8 mouse cellular contexts compared by ENCODE assay signal in the genomic region with DNA sequence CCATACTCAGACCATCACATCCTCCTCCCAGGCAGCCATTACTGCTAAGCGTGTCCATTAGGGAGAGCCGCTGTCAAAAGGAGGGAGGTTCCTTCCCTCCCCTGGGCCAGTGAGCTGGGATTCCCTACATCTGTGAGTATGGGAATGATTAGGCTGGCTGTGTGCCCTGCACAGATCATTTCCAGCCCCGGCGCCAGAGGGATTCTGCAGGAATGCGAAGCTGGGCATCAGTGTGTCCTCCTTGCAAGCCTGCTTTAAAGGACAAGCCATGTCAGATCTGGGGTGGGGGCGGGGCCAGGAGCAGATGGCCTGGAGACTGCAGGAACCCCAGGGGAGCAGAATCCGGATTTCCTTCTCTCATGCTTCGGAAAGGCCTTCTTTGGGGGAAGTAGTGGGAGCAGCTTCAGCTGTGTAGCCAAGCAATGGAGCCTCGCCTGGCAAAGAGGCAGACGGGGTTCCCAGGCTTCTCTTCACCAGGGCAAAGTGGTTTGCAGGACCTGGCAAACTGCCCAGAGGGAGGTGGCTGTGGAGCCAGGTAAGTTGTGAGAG. TPM values are rescaled to one million over a fixed set of nuclear protein-coding genes. Genes with fewer than 3 reads are reported as not detected.
A peak's percentile ranks its signal among the peaks of the same experiment; 100 is the strongest.
DNase-seq lines count a peak whose midpoint lies in the region; ATAC-seq and TF ChIP-seq lines count a peak whose summit lies in the region.

No protein-coding gene starts in this region.

- no peak overlapping the region; the same call in 1 of the 2 replicates for H3K27ac ChIP-seq in embryonic facial prominence, embryonic 11.5 days (replicated peaks; ENCODE audit: low read depth, low read length)
- peak overlapping the region; percentile 7; the same call in 1 of the 2 replicates for H3K27ac ChIP-seq in heart, embryonic 12.5 days (ENCODE audit: poor library complexity, severe bottlenecking)
- H3K27ac ChIP-seq in kidney, embryonic 14.5 days (ENCODE audit: low read depth, low read length), result peak overlapping the region; percentile 47; the same call in 1 of the 2 replicates

- H3K9me3 ChIP-seq in embryonic facial prominence, embryonic 11.5 days (replicated peaks; ENCODE audit: control insufficient read depth, low read length), result no peaks in the 10 kb centered on the region
- H3K9me3 ChIP-seq in heart, embryonic 12.5 days (replicated peaks), result no peaks in the 10 kb centered on the region
- no peaks in the 10 kb centered on the region for H3K9me3 ChIP-seq in kidney, embryonic 14.5 days (ENCODE audit: control insufficient read depth, low read length)

- no peak for TF ChIP-seq POLR2A in lung, adult 2 months (IDR thresholded peaks at IDR 0.05; ENCODE audit: borderline replicate concordance, extremely low read depth, low read depth, low read length)

- no peak overlapping the region for H3K4me3 ChIP-seq in embryonic facial prominence, embryonic 11.5 days (ENCODE audit: low read depth, low read length)
- H3K4me3 ChIP-seq in heart, embryonic 12.5 days, result peak overlapping the region; percentile 0; the same call in 1 of the 2 replicates
- H3K4me3 ChIP-seq in kidney, embryonic 14.5 days (ENCODE audit: low read length), result peak overlapping the region; percentile 16; the same call in 1 of the 2 replicates
- H3K4me3 ChIP-seq in lung, adult 2 months (replicated peaks; ENCODE audit: extremely low read depth, low read depth, low read length), result no peak overlapping the region

- H3K4me2 ChIP-seq in embryonic facial prominence, embryonic 11.5 days (ENCODE audit: low read depth, low read length), result peak overlapping the region; percentile 6; the same call in 1 of the 2 replicates
- H3K4me2 ChIP-seq in heart, embryonic 12.5 days, result peak overlapping the region; percentile 54
- H3K4me2 ChIP-seq in kidney, embryonic 14.5 days (replicated peaks; ENCODE audit: low read depth, low read length), result peak overlapping the region; percentile 31

- peaks cover 4% of the 10 kb centered on the region for H3K4me1 ChIP-seq in embryonic facial prominence, embryonic 11.5 days (ENCODE audit: control insufficient read depth, insufficient read depth, low read length)
- peaks cover 25% of the 10 kb centered on the region; the same call in 1 of the 2 replicates for H3K4me1 ChIP-seq in heart, embryonic 12.5 days (replicated peaks)
- peaks cover 8% of the 10 kb centered on the region for H3K4me1 ChIP-seq in kidney, embryonic 14.5 days (ENCODE audit: control insufficient read depth, insufficient read depth, low read length)
- no peaks in the 10 kb centered on the region for H3K4me1 ChIP-seq in lung, adult 2 months (ENCODE audit: control insufficient read depth, insufficient read depth, low read length)

- 10% methylated on average over 10 of the region's 10 CpGs for WGBS in embryonic facial prominence, embryonic 11.5 days
- WGBS in heart, embryonic 12.5 days, result 17% methylated on average over 10 of the region's 10 CpGs
- WGBS in kidney, embryonic 14.5 days, result 24% methylated on average over 10 of the region's 10 CpGs
- 22% methylated on average over 10 of the region's 10 CpGs for WGBS in lung, adult 2 months

- no peak for TF ChIP-seq CTCF in lung, adult 2 months (IDR thresholded peaks at IDR 0.05; ENCODE audit: insufficient read depth, low read length)

- H3K36me3 ChIP-seq in embryonic facial prominence, embryonic 11.5 days (replicated peaks; ENCODE audit: control insufficient read depth, insufficient read depth, low read depth, low read length), result no peaks in the 10 kb centered on the region
- no peaks in the 10 kb centered on the region for H3K36me3 ChIP-seq in heart, embryonic 12.5 days
- no peaks in the 10 kb centered on the region for H3K36me3 ChIP-seq in kidney, embryonic 14.5 days (ENCODE audit: control insufficient read depth, insufficient read depth, low read length)

- no peaks in the 10 kb centered on the region for H3K27me3 ChIP-seq in embryonic facial prominence, embryonic 11.5 days (ENCODE audit: control insufficient read depth, insufficient read depth, low read length)
- H3K27me3 ChIP-seq in heart, embryonic 12.5 days (replicated peaks), result no peaks in the 10 kb centered on the region
- H3K27me3 ChIP-seq in kidney, embryonic 14.5 days (ENCODE audit: control insufficient read depth, insufficient read depth, low read length), result no peaks in the 10 kb centered on the region

- H3K9ac ChIP-seq in embryonic facial prominence, embryonic 11.5 days (replicated peaks; ENCODE audit: low read length), result peak overlapping the region; percentile 15; the same call in 1 of the 2 replicates
- H3K9ac ChIP-seq in heart, embryonic 12.5 days, result no peak overlapping the region
- H3K9ac ChIP-seq in kidney, embryonic 14.5 days (ENCODE audit: low read depth, low read length), result no peak overlapping the region

- peak; percentile 32 for DNase-seq in adrenal gland, postnatal 25 days
- no peak for DNase-seq in adrenal gland, adult 8-10 months
- peak; percentile 91 for DNase-seq in embryonic facial prominence, embryonic 11.5 days (ENCODE audit: low spot score)
- peak; percentile 55 for DNase-seq in lung, adult 2 months
- DNase-seq in retina, embryonic 14.5 days (ENCODE audit: low spot score), result peak; percentile 57

- peak; percentile 87 for ATAC-seq in embryonic facial prominence, embryonic 11.5 days (replicated peaks; ENCODE audit: insufficient number of reproducible peaks, low FRiP score, low TSS enrichment, low read depth)
- peak; percentile 50 for ATAC-seq in heart, embryonic 12.5 days (ENCODE audit: insufficient number of reproducible peaks, low FRiP score)
- ATAC-seq in kidney, embryonic 14.5 days (ENCODE audit: low FRiP score, low TSS enrichment), result 0 out of 2 replicates have a peak, but pooled peaks have one; percentile 35
- ATAC-seq in activated CD4-positive, CD25-positive, alpha-beta regulatory T cell, adult 4 months, result no peak

RNA-seq across cellular contexts. Expression of gene Dlg1, which starts 45.3 kb away (rescaled TPM):
- 101 and 103 TPM in 2 replicates for total RNA-seq in adrenal gland, postnatal 25 days (2021)
- 100 to 1,000 TPM in 1 of 4 experiments, 10 to 100 TPM in 3; 79.4 to 105 (median 85.4) TPM for total RNA-seq in adrenal gland, adult 8-10 months (2022)
- 29.0 and 31.1 TPM in 2 replicates for polyA plus RNA-seq in embryonic facial prominence, embryonic 11.5 days (2014; fragmentation: Nextera tagmentation; extraction: Ambion mirVana)
- polyA plus RNA-seq in heart, embryonic 12.5 days (2016; fragmentation: Nextera tagmentation; extraction: Ambion mirVana), result 21.9 and 24.4 TPM in 2 replicates
- polyA plus RNA-seq in kidney, embryonic 14.5 days (2014; fragmentation: Nextera tagmentation; extraction: Ambion mirVana), result 29.1 and 35.4 TPM in 2 replicates
- 14.0 and 22.0 TPM in 2 replicates for polyA plus RNA-seq in lung, adult 2 months (2012; rRNA removed)
- 10 to 100 TPM; 20.6 to 29.1 TPM for polyA plus RNA-seq in activated CD4-positive, CD25-positive, alpha-beta regulatory T cell, adult 4 months (2017; shearing (Covaris generic))

Comparison
In these comparisons a context has a peak if more than half of its experiments do, and no peak if none do; other contexts are left out.
1. H3K4me3 ChIP-seq: peak in heart, embryonic 12.5 days (single experiment) and kidney, embryonic 14.5 days (single experiment); none in embryonic facial prominence, embryonic 11.5 days (single experiment) and lung, adult 2 months (single experiment).
2. Peak in every context shown above with its lines, with median percentiles within 50 percentile points of each other: H3K4me2 ChIP-seq.